Mouse (Mus musculus) heart, embryonic 16.5 days (tissue): ENCODE data around the gene Bbs9. TPM values are rescaled to one million over a fixed set of nuclear protein-coding genes. Genes with fewer than 3 reads are reported as not detected.

Source experiments
- ATAC-seq: fragments of 200-750 bp; cut with Nextera tagmentation; replicated peaks from 2 replicates; pipeline ENCODE4 v1.8.0; 2017; ENCODE audit warnings: moderate number of reproducible peaks; ENCODE audit not compliant: insufficient read depth, low FRiP score; ENCODE audit errors: extremely low read depth
- H3K27ac ChIP-seq: fragments of 300-500 bp; sonication (generic); 2 replicates; pipeline ENCODE4 v1.5.1; 2014; ENCODE audit warnings: mild to moderate bottlenecking, low read length, control low read depth, moderate library complexity
- H3K27me3 ChIP-seq: fragments of 300-500 bp; sonication (generic); 2 replicates; pipeline ENCODE4 v1.6.1; 2014; ENCODE audit warnings: low read length, mixed read lengths; ENCODE audit not compliant: control insufficient read depth, insufficient read depth
- H3K36me3 ChIP-seq: fragments of 300-500 bp; sonication (generic); 2 replicates; pipeline ENCODE4 v1.6.1; 2014; ENCODE audit not compliant: control insufficient read depth, insufficient read depth
- H3K4me1 ChIP-seq: fragments of 300-500 bp; sonication (generic); 2 replicates; pipeline ENCODE4 v1.6.1; 2014; ENCODE audit warnings: low read length, mixed read lengths; ENCODE audit not compliant: control insufficient read depth, insufficient read depth
- H3K4me2 ChIP-seq: fragments of 300-500 bp; sonication (generic); 2 replicates; pipeline ENCODE4 v1.6.1; 2014; ENCODE audit warnings: low read depth, mild to moderate bottlenecking, control low read depth, low read length
- H3K4me3 ChIP-seq: fragments of 300-500 bp; sonication (generic); 2 replicates; pipeline ENCODE4 v1.5.1; 2014; ENCODE audit warnings: mild to moderate bottlenecking, control low read depth, low read length
- H3K9ac ChIP-seq: fragments of 300-500 bp; sonication (generic); 2 replicates; pipeline ENCODE4 v1.6.1; 2014; ENCODE audit warnings: low read length, control low read depth
- H3K9me3 ChIP-seq: fragments of 300-500 bp; sonication (generic); replicated peaks from 2 replicates; pipeline ENCODE4 v1.6.1; 2016; ENCODE audit warnings: low read length; ENCODE audit not compliant: control insufficient read depth
- WGBS: fragments of 180-500 bp; shearing (Covaris S2); extraction: QIAGEN DNeasy Blood & Tissue Kit; methylation state at CpG from one replicate; pipeline ENCODE4 v1.1.7; 2014; 5-methylcytosine and 5-hydroxymethylcytosine counted together
- polyA plus RNA-seq: library from polyadenylated mRNA; unstranded; fragments of >200 nt; fragmentation: Nextera tagmentation; extraction: Ambion mirVana; gene quantifications from 2 replicates; pipeline ENCODE4 v1.2.1, GENCODE M21; 2015

Gene Bbs9
- polyA plus RNA-seq, 1 experiment from 2014 or later, result 7.9 TPM

DNA sequence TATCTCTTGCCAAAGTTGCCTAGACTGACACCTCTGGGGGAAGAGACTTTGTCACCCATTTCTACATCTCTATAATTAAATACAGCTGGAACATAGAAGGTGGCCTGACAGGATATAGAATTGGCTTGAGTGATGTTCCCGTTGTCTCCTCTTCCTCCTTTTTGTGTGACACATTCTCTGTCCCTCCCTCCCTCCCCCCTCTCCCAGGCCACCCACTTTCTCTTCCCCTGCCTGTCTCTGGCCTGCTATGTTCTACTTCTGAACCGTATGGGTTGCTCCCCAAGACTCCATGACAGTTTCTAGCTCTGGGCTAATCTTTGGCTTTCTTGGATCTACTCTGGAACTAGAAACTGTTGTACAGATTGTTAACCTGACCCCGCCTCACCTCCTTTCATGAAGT, 348.3 kb downstream of the Bbs9 start:
- ATAC-seq, result no peak
- Histone ChIP-seq H3K4me3 (no peak overlapping the region), H3K9me3 (no peaks in the 10 kb centered on the region), H3K27me3 (no peaks in the 10 kb centered on the region), H3K4me2 (no peak overlapping the region), H3K36me3 (no peaks in the 10 kb centered on the region), H3K9ac (no peak overlapping the region), H3K27ac (no peak overlapping the region), H3K4me1 (peaks cover 10% of the 10 kb centered on the region)
- 57% methylated on average over 3 of the region's 3 CpGs for WGBS

DNA sequence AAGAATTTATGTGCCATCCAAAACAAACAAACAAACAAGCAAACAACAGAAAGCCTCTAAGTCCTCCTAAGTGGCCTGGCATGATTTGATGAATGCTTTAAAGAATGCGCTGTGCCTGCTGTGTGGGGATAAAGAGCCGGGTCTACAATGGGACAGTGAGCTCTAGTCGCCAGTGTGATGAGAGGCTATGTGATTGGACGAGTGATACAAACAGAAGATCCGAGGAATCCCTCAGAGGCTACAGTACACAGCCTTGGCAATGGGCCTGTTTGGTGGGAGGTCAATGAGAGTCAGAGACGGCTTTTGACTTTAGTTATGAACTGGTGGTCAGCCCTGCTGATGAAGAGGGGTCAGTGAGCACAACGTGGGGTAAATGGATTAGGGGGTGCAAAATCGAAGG, 349.4 kb downstream of the Bbs9 start:
- peaks cover 10% of the 10 kb centered on the region for H3K4me1 ChIP-seq
- ATAC-seq, result no peak
- no peak overlapping the region for H3K4me3 ChIP-seq
- no peak overlapping the region for H3K27ac ChIP-seq
- H3K9me3 ChIP-seq, result no peaks in the 10 kb centered on the region
- H3K36me3 ChIP-seq, result no peaks in the 10 kb centered on the region
- no peak overlapping the region for H3K9ac ChIP-seq
- no peaks in the 10 kb centered on the region for H3K27me3 ChIP-seq
- 55% methylated on average over 8 of the region's 8 CpGs for WGBS
- no peak overlapping the region for H3K4me2 ChIP-seq

DNA sequence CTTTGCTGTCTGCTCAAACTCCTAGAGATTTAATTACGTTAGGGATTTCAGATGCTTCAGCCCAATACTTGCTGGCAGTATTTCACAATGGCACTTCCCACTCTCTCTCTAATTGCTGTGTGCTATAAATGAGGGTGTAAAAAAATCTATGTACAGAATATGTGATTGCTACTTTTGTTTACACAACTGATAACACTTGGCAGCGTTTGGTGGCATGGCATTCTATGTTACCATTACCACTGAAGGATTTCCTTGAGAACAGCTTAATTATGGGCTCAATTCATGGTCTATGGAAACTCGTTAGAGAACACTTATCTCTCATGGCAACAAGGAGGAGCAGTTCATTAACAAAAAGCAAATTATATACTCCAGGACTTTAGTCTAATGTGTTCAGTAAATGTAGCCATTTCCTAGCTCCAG, 351.1 kb downstream of the Bbs9 start:
- H3K4me1 ChIP-seq, result peaks cover 9% of the 10 kb centered on the region
- no peaks in the 10 kb centered on the region for H3K9me3 ChIP-seq
- no peak overlapping the region for H3K4me3 ChIP-seq
- H3K27ac ChIP-seq, result no peak overlapping the region
- no peaks in the 10 kb centered on the region for H3K27me3 ChIP-seq
- ATAC-seq, result no peak
- H3K4me2 ChIP-seq, result no peak overlapping the region
- no peaks in the 10 kb centered on the region for H3K36me3 ChIP-seq
- H3K9ac ChIP-seq, result no peak overlapping the region
- WGBS, result 68% methylated on average over 3 of the region's 3 CpGs

DNA sequence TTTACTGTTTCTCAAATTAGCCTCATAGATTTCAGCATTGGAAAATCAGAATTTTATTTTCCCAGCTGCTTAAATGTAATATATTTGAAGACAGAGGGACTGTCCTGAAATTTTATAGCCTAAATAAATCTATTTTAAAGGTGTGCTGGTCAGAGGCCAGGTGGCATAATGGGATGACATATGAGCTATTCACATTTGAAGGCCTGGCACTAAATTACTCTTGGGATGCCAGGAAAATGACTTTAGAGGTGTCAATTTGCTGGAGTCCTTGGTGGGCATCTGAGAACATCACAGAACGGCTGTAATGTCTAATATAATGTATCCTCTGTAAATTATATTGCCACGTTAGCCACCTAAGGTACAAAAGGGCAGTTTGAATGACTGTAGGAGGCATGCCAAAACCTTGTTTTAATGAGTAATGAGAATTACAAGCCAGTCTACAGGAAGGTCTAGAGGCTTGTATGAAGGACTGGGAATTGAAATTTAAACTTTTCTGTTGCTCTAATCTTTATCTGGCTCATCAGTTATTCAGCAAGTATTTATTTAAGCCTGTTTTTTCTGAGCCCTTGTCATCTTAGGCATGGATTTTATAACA, 351.8 kb downstream of the Bbs9 start:
- Histone ChIP-seq H3K4me3 (no peak overlapping the region), H3K27ac (no peak overlapping the region), H3K36me3 (no peaks in the 10 kb centered on the region), H3K4me2 (no peak overlapping the region), H3K27me3 (no peaks in the 10 kb centered on the region), H3K4me1 (peaks cover 4% of the 10 kb centered on the region; the same call in 1 of the 2 replicates), H3K9ac (no peak overlapping the region), H3K9me3 (no peaks in the 10 kb centered on the region)
- ATAC-seq, result no peak
- WGBS, result 69% methylated on average over 2 of the region's 2 CpGs

DNA sequence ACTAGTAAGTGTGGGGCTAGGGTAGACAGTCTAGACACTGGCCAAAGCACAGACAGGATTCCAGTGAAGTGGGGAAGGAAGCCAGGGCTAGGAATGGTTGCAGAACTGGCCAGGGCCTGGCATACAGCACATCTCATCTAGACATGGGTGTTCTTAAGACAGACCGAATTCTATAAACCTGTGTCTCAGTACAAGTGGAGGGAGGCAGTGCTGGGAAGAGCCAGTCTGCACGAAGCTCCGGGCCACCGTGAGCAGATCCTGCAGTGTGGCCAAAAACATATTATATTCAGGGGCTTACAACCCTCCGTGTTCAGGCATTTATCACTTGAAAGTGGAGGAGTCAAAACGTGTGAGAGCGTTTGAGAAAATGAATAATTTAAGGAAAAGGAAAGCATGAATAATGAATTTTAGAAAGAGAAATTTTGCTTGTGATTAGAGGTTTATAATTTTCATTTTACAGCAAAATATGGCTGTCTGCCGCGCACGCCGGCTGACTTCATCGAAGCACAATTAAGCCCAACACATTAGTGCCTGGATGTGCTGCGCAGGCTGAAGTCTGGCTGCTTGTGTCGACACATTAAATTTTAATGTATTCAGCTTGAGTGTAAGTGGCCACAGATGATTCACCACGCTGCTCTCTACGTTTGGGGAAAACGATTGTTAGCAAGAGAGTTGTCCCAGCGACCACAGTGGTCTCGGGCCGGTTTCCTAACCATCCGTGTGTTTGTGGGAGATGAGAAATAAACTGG, 353.9 kb downstream of the Bbs9 start:
- WGBS, result 86% methylated on average over 21 of the region's 21 CpGs
- Histone ChIP-seq H3K27me3 (no peaks in the 10 kb centered on the region), H3K9ac (no peak overlapping the region), H3K27ac (no peak overlapping the region), H3K4me3 (no peak overlapping the region), H3K9me3 (no peaks in the 10 kb centered on the region), H3K4me1 (no peaks in the 10 kb centered on the region), H3K36me3 (no peaks in the 10 kb centered on the region), H3K4me2 (no peak overlapping the region)
- no peak for ATAC-seq

DNA sequence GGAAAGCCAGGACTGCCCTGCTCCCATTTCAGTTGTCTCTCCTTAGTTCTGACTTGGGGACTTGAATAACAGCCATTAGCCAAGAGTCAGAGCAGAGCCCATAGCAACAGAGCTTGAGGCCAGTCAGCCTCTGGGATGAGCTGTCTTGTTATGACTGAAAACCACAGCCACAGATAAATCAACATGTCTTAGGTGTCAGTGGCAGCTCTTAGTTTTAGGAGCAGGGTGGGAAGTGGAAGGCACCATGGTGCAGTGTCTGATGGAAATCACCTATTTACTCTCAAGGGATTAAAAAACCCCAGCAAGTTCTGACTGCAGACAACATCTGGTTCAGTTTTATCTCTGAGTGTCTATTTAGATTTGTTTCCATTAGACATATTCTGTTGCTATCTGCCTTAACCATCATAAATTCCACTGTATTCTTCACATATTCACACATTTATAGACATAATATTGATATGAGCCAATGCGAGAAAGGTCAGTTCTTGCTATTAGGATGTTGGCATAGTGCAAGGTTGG, 359.5 kb downstream of the Bbs9 start:
- Histone ChIP-seq H3K27ac (no peak overlapping the region), H3K27me3 (no peaks in the 10 kb centered on the region), H3K9me3 (no peaks in the 10 kb centered on the region), H3K4me2 (no peak overlapping the region), H3K36me3 (no peaks in the 10 kb centered on the region), H3K4me1 (no peaks in the 10 kb centered on the region), H3K4me3 (no peak overlapping the region), H3K9ac (no peak overlapping the region)
- no peak for ATAC-seq
- WGBS, result 90% methylated on average over 1 of the region's 1 CpGs

DNA sequence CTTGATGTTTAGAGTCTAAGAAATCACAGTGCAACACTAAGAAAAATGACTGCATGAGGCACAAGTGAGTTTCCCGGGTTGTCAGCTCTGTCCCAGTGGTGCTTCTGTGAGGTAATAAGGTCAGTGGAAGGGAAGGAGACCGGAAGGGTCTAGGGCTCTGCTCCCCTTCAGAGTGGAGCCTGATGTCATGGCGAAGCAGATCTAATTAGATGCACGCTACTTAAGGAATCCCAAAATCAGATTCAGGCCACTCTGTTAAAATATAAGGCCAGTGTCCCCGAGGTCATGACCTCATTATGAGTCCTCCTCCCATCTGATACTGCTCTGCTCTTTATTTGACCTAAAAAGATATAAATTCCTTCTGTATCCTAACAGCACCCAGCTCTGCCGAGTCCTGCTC, 361.5 kb downstream of the Bbs9 start:
- H3K9me3 ChIP-seq, result no peaks in the 10 kb centered on the region
- no peaks in the 10 kb centered on the region for H3K4me1 ChIP-seq
- H3K9ac ChIP-seq, result no peak overlapping the region
- H3K27me3 ChIP-seq, result no peaks in the 10 kb centered on the region
- no peak overlapping the region for H3K4me2 ChIP-seq
- H3K36me3 ChIP-seq, result no peaks in the 10 kb centered on the region
- no peak for ATAC-seq
- WGBS, result 68% methylated on average over 6 of the region's 6 CpGs
- H3K4me3 ChIP-seq, result no peak overlapping the region
- H3K27ac ChIP-seq, result no peak overlapping the region

DNA sequence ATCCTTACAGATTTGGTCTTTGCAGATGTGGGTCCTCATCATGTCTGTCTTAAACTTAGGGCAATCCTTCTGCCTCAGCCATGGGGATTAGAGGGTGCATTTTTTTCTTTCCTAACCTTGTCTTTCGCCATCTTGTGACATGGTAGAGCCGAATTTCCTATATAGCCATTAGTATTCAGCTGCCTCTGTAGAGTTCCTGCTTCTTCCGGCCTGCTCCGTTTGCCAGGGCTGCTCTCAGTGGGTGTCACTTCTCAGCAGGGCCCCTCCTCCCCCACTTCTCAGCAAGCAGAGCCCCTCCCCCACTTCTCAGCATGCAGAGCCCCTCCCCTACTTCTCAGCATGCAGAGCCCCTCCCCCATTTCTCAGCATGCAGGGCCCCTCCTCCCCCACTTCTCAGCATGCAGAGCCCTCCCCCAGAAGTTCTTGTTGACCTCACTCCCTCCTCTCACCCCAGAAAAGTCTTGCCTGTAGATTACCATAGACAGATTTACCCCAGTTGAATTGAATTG, 362.2 kb downstream of the Bbs9 start:
- H3K4me1 ChIP-seq, result no peaks in the 10 kb centered on the region
- no peaks in the 10 kb centered on the region for H3K27me3 ChIP-seq
- H3K9ac ChIP-seq, result no peak overlapping the region
- no peak overlapping the region for H3K4me3 ChIP-seq
- no peaks in the 10 kb centered on the region for H3K36me3 ChIP-seq
- WGBS, result 42% methylated on average over 4 of the region's 4 CpGs
- H3K4me2 ChIP-seq, result no peak overlapping the region
- no peak overlapping the region for H3K27ac ChIP-seq
- no peaks in the 10 kb centered on the region for H3K9me3 ChIP-seq
- ATAC-seq, result no peak

DNA sequence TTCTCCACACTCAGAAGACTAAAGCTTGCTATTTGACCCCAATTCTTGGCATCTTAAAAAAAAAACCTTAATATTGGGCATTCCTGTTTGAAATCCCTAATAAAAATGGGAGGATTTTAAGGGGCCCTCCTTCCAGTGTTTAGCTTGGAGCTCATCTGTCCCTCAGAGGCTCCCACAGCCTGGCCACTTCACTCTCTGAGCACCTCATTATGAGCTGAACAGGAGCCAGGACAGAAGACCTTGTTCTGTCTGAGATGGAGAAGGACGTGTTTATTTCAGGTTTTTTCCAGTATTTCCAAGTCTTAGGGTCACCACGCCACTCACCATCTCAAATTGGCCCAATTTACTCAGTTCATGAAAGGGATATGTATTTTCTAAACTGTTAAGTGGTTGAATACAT, 370.5 kb downstream of the Bbs9 start:
- no peak for ATAC-seq
- Histone ChIP-seq H3K9ac (no peak overlapping the region), H3K27me3 (no peaks in the 10 kb centered on the region), H3K27ac (no peak overlapping the region), H3K4me3 (no peak overlapping the region), H3K9me3 (no peaks in the 10 kb centered on the region; the same call in 1 of the 2 replicates), H3K36me3 (no peaks in the 10 kb centered on the region), H3K4me2 (no peak overlapping the region), H3K4me1 (no peaks in the 10 kb centered on the region)
- WGBS, result 96% methylated on average over 2 of the region's 2 CpGs
